Mouse (Mus musculus): Measurements from ENCODE around the gene Cldn10.

- TF ChIP-seq CTCF (IDR thresholded peaks at IDR 0.05; ENCODE audit: borderline replicate concordance, control insufficient read depth, extremely low read depth, insufficient read depth, low read length, poor library complexity) (no peak), POLR2A (IDR thresholded peaks at IDR 0.05; ENCODE audit: control insufficient read depth, extremely low read depth, insufficient read depth, low read length, poor library complexity) (no peak)
Observed at GRCm38 (mm10) chr14:118900911-118901310, 113.2 kb downstream of the Cldn10 start.
